Mouse (Mus musculus) midbrain, embryonic 16.5 days (tissue): ENCODE measurements at regions not wholly inside any gene's neighbourhood (a gene's known extent, or its start where the extent isn't known, plus 50 kb on each side); places are given as distances from the start of the nearest gene placed in this dataset.

Source experiments
- ATAC-seq: fragments of 200-750 bp; cut with Nextera tagmentation; 2 replicates; pipeline ENCODE4 v1.8.0; 2017; ENCODE audit warnings: moderate TSS enrichment
- H3K27ac ChIP-seq: fragments of 300-500 bp; sonication (generic); 2 replicates; pipeline ENCODE4 v1.5.1; 2014; ENCODE audit warnings: mild to moderate bottlenecking, low read length, mixed read lengths
- H3K27me3 ChIP-seq: fragments of 300-500 bp; sonication (generic); 2 replicates; pipeline ENCODE4 v1.6.1; 2014; ENCODE audit warnings: low read depth, low read length, mixed read lengths; ENCODE audit not compliant: control insufficient read depth, insufficient read depth
- H3K36me3 ChIP-seq: fragments of 300-500 bp; sonication (generic); 2 replicates; pipeline ENCODE4 v1.6.1; 2014; ENCODE audit warnings: mild to moderate bottlenecking, low read length, moderate library complexity, mixed read lengths; ENCODE audit not compliant: control insufficient read depth, insufficient read depth
- H3K4me1 ChIP-seq: fragments of 300-500 bp; sonication (generic); 2 replicates; pipeline ENCODE4 v1.6.1; 2014; ENCODE audit warnings: mild to moderate bottlenecking, low read length, mixed read lengths; ENCODE audit not compliant: control insufficient read depth, insufficient read depth
- H3K4me2 ChIP-seq: fragments of 300-500 bp; sonication (generic); 2 replicates; pipeline ENCODE4 v1.6.1; 2014; ENCODE audit warnings: mild to moderate bottlenecking, low read length, mixed read lengths
- H3K4me3 ChIP-seq: fragments of 300-500 bp; sonication (generic); 2 replicates; pipeline ENCODE4 v1.5.1; 2014; ENCODE audit warnings: low read depth, mild to moderate bottlenecking, low read length, moderate library complexity, mixed read lengths
- H3K9ac ChIP-seq: fragments of 300-500 bp; sonication (generic); 2 replicates; pipeline ENCODE4 v1.6.1; 2014; ENCODE audit warnings: low read depth, low read length, mixed read lengths
- H3K9me3 ChIP-seq: fragments of 300-500 bp; sonication (generic); replicated peaks from 2 replicates; pipeline ENCODE4 v1.6.1; 2014; ENCODE audit warnings: mild to moderate bottlenecking, low read length, mixed read lengths; ENCODE audit not compliant: control insufficient read depth, poor library complexity, severe bottlenecking
- WGBS: fragments of 180-500 bp; shearing (Covaris S2); extraction: QIAGEN DNeasy Blood & Tissue Kit; methylation state at CpG from one replicate; pipeline ENCODE4 v1.1.7; 2014; 5-methylcytosine and 5-hydroxymethylcytosine counted together

DNA sequence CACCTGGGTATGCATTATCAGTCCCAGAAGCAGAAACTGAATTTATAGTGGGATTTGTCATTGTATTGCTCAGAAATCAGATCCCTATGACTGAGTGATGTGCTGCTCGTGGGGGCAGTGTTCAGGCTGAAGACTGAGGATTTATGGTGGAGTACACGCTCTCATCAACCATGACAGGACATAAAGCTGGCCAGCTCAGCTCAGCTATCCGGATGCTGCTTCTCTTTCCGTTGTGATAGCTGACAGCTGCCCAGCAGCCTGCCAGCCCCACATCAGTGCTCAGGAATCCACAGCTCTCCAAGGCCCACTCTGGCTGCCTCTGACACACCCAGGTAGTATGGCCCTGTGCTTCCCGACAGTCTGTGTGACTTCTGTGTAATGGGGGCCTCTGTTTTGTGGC is 130.4 kb upstream of the Gadl1 start:
- Histone ChIP-seq H3K4me1 (no peaks in the 10 kb centered on the region; the same call in 1 of the 2 replicates), H3K36me3 (no peaks in the 10 kb centered on the region), H3K27ac (no peak overlapping the region), H3K4me3 (no peak overlapping the region), H3K9ac (no peak overlapping the region), H3K4me2 (no peak overlapping the region), H3K27me3 (no peaks in the 10 kb centered on the region), H3K9me3 (peaks cover 4% of the 10 kb centered on the region; the same call in 1 of the 2 replicates)
- 77% methylated on average over 5 of the region's 5 CpGs for WGBS
- no peak for ATAC-seq

DNA sequence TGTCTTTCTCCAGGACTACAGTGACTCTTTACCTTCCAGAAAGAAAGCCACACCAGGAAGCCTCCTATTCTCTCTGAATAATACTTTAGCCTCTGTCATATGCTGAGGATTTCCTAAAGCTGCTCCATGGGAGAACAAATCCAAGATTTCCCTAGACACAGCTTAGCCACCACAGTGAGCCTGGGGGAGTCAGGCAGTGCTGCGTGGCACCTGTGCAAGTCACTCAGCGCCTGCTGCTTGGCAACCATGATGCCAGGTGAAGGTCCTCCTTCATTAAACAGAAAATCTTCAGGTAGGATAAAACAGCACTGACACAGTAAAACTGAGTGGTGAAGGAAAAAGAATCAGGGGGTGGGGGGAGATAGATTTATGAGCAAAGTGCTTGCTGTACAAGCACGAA is 109.9 kb upstream of the Gadl1 start:
- no peak overlapping the region for H3K27ac ChIP-seq
- H3K36me3 ChIP-seq: no peaks in the 10 kb centered on the region
- no peaks in the 10 kb centered on the region for H3K9me3 ChIP-seq
- no peak overlapping the region for H3K4me2 ChIP-seq
- no peaks in the 10 kb centered on the region for H3K27me3 ChIP-seq
- 76% methylated on average over 3 of the region's 3 CpGs for WGBS
- H3K4me1 ChIP-seq: no peaks in the 10 kb centered on the region
- no peak overlapping the region for H3K9ac ChIP-seq
- ATAC-seq: no peak
- no peak overlapping the region for H3K4me3 ChIP-seq

DNA sequence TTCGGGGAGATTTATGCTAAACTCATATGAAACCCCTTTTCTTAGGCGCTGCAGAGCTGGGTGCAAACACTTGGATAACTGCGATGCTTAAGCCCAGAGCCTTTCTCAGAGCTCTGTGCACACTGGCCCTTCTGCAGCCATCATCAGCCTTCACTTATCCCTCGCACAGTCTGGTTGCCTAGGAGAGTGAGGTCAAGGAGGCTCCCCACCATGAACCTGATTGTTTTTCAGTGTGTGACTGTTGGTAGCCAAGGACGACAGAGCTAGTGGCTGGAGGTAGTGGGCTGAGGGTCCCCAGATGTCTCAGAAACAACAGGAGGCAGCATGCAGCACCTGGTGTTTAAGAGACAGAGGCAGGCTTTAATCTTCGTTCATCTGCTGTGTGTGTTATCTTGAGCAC is 108.6 kb upstream of the Gadl1 start:
- no peaks in the 10 kb centered on the region for H3K9me3 ChIP-seq
- no peaks in the 10 kb centered on the region for H3K27me3 ChIP-seq
- no peak overlapping the region for H3K27ac ChIP-seq
- H3K4me3 ChIP-seq: no peak overlapping the region
- 23% methylated on average over 6 of the region's 6 CpGs for WGBS
- H3K4me2 ChIP-seq: no peak overlapping the region
- H3K4me1 ChIP-seq: no peaks in the 10 kb centered on the region
- ATAC-seq: no peak
- H3K36me3 ChIP-seq: no peaks in the 10 kb centered on the region
- no peak overlapping the region for H3K9ac ChIP-seq

DNA sequence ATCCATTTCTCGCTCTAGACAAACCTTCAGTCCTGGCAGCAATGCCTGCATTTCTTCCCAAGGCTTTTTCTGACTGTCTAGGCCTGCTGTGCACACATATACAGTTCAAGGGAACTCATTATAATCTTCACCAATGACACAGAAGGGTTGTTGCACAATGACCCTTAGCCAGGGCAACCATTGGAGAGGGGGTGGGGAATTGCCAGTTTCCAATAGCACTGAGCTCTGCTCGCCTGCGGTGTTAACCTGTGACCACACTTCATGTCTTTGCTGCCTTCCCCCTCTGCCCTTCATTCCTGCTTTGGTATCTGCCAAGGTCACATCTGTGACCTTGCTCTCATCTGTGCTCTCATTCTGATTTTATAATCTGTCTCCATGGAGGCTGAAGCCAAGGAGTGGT is 106.2 kb upstream of the Gadl1 start:
- WGBS: 91% methylated on average over 3 of the region's 3 CpGs
- Histone ChIP-seq H3K9me3 (no peaks in the 10 kb centered on the region), H3K4me3 (no peak overlapping the region), H3K9ac (no peak overlapping the region), H3K27ac (no peak overlapping the region), H3K36me3 (no peaks in the 10 kb centered on the region), H3K27me3 (no peaks in the 10 kb centered on the region), H3K4me1 (no peaks in the 10 kb centered on the region), H3K4me2 (no peak overlapping the region)
- ATAC-seq: no peak

DNA sequence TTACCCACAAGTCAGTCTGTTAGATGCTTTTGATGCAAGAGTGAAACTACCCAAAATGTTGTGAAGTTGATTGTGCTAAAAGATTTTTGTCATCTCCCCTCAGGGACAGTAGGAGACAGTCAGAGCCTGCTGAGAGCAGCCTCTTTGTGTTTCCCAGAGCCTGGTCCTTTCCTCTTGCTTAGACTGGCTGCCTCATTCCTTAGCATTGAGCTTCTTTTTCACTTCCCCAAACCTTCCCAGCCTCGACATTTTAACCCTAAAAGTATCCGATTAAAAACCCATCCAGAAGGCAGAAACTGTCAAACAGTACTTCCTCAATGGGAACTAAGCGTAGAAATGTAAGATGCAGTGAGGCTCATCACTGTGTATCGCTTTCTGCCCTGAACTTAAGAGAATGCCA is 104.0 kb upstream of the Gadl1 start:
- H3K27ac ChIP-seq: no peak overlapping the region
- no peaks in the 10 kb centered on the region for H3K36me3 ChIP-seq
- H3K27me3 ChIP-seq: no peaks in the 10 kb centered on the region
- 30% methylated on average over 4 of the region's 4 CpGs for WGBS
- no peak overlapping the region for H3K4me2 ChIP-seq
- H3K9me3 ChIP-seq: no peaks in the 10 kb centered on the region
- no peak for ATAC-seq
- no peaks in the 10 kb centered on the region for H3K4me1 ChIP-seq
- no peak overlapping the region for H3K4me3 ChIP-seq
- H3K9ac ChIP-seq: no peak overlapping the region

DNA sequence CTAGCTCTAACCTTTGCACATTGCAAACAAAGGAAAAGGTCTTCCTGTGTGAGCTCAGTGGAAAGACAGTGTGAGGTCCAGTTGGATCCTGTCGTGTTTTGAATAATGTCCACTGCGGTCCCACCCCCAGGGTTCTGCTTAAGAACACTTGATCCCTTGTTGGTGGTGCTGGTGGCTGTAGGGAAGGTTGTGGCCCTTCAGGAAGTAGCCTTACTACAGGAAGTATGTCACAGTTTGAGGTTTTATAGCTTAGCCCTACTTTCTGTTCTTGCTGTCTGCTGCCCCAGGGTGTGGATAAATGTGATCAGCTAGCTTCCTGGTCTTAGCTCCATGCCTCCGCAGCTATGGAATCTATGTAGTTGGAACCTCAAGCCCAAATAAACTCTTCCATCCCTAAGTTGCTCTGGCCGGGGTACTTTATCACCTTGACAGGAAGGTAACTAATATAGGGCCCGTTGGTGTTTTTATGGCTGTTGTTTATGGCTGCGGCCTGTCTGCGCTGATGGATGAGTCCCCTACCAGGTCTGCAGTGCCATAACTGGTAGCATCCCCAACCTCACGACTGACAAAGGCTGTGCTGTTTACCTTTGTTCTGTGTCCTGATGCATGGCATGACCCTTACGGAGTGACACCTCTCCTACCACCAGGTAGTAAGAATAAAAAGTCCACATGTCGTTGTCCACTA is 103.1 kb upstream of the Gadl1 start:
- Histone ChIP-seq H3K9ac (no peak overlapping the region), H3K36me3 (no peaks in the 10 kb centered on the region), H3K27ac (no peak overlapping the region), H3K4me3 (no peak overlapping the region), H3K9me3 (no peaks in the 10 kb centered on the region), H3K27me3 (no peaks in the 10 kb centered on the region), H3K4me1 (no peaks in the 10 kb centered on the region), H3K4me2 (no peak overlapping the region)
- 79% methylated on average over 10 of the region's 10 CpGs for WGBS
- no peak for ATAC-seq

DNA sequence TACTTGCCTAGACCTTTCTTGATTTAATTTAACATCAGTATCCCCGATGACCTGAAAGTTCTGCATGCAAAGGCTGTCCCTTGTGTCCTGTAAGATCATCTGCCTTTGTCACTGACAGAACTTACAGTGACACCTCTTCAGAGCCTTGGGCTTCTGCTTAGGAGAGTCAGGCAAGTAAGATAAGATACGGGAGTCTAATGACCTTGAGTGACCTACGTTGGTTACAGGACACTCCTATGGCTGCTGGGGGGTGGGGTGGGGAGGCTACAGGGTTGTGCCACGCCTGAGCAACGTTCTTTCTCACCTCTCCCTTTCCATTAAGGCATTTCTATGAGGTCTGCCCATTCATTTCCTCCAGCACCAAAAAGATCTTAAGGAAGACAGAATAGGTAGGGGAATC is 69.1 kb upstream of the Gadl1 start:
- WGBS: 71% methylated on average over 5 of the region's 5 CpGs
- no peaks in the 10 kb centered on the region for H3K27me3 ChIP-seq
- no peaks in the 10 kb centered on the region for H3K4me1 ChIP-seq
- H3K27ac ChIP-seq: no peak overlapping the region
- H3K4me2 ChIP-seq: no peak overlapping the region
- H3K9me3 ChIP-seq: no peaks in the 10 kb centered on the region
- no peak for ATAC-seq
- H3K36me3 ChIP-seq: no peaks in the 10 kb centered on the region
- H3K9ac ChIP-seq: no peak overlapping the region
- no peak overlapping the region for H3K4me3 ChIP-seq

DNA sequence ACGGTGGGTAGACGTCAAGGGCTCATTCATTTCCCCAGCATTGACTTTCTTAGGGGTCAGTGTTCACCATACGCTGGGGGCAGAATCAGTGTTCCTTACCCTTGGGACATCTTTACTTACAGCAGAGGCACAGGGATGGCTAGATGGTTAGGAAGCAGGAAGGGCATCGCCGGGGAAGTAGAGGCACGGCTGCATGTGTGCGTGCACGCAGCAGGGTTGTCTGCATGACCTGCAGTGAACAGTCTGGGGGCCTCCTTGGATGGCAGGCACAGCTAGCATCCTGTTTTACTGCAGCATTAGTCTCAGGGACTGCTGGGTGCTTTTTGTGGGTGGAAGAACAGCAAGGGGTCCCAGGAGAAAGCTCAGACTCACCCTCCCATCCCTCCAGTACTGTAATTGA is 68.5 kb upstream of the Gadl1 start:
- no peak overlapping the region for H3K9ac ChIP-seq
- WGBS: 71% methylated on average over 8 of the region's 8 CpGs
- H3K36me3 ChIP-seq: no peaks in the 10 kb centered on the region
- no peak overlapping the region for H3K4me2 ChIP-seq
- H3K4me3 ChIP-seq: no peak overlapping the region
- no peak for ATAC-seq
- no peaks in the 10 kb centered on the region for H3K4me1 ChIP-seq
- no peaks in the 10 kb centered on the region for H3K27me3 ChIP-seq
- no peaks in the 10 kb centered on the region for H3K9me3 ChIP-seq
- no peak overlapping the region for H3K27ac ChIP-seq

DNA sequence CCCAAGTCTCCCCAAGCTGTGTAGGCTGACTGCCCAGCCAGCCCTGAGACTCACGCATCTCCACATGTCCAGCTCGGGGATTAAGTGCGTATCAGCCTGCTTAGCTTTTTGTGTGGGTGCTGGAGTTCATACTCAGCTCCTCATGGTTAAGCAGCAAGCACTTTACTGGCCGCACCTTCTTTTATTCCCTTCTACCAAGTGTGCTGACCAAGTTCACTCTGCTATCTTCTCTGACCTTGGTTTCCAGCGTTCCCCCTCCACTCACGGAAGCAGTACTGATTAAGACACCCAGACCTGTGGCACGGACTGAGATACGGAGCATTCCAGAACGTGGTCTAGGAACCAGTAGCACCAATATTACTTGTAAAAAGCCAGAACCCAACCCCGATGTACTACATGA is 67.6 kb upstream of the Gadl1 start:
- Histone ChIP-seq H3K27ac (no peak overlapping the region), H3K27me3 (no peaks in the 10 kb centered on the region), H3K36me3 (no peaks in the 10 kb centered on the region), H3K9ac (no peak overlapping the region), H3K4me2 (no peak overlapping the region), H3K9me3 (no peaks in the 10 kb centered on the region), H3K4me1 (no peaks in the 10 kb centered on the region), H3K4me3 (no peak overlapping the region)
- no peak for ATAC-seq
- 82% methylated on average over 10 of the region's 10 CpGs for WGBS
